Comparison of ENCODE assay signal across 8 mouse cellular contexts in the genomic region with DNA sequence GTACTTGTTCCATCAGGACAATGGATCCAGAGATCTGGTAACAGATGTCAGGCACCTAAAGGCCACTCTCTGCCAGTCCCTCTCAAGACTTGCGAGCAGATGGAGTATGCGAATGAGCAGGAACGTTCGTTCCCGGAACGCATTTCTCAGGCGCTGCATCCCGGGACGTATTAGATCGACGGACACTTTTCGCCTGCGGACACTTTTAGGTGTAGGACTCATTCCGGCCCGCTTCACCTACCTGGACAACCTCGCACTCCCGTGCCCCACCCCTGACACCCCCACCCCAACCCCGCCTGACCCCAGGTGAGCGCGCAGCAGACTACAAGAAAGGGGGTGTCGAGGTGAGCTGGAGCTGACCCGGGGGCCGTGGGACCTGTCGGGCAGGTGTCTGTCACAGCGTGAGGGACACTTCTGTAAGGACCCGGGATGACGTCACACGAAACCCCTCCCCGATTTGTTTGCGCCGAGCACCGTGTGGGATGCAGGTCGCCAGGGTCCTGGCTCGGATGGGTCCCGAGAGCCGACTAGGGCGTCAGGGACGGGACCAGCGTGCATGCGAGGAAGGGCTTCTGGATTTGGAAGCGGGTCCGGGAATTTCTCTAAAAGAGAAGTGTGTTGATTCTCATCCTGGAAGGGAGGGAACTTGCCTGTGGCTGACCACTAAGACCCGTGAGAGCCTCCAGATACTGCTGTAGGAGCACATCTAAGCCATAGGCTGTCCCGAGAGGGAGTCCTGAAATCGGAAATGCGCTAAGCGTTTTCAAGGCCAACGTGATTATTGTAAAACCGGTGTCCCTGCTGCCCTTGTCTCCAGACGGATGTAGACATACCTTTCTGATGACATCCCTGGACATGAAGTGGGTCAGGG. TPM values are rescaled to one million over a fixed set of nuclear protein-coding genes. Genes with fewer than 3 reads are reported as not detected.
DNase-seq lines count a peak whose midpoint lies in the region; ATAC-seq and TF ChIP-seq lines count a peak whose summit lies in the region.

A gene (plus strand): TSS at position 202 of the 871 bp plus-strand sequence.

- H3K4me2 ChIP-seq in kidney, embryonic 14.5 days (replicated peaks; ENCODE audit: low read depth, low read length), result peak within 1 kb of the TSS; percentile 77
- peak within 1 kb of the TSS; percentile 71 for H3K4me2 ChIP-seq in stomach, embryonic 16.5 days (ENCODE audit: low read depth, low read length)

- peaks cover 3% of the 10 kb centered on the region; the same call in 1 of the 2 replicates for H3K79me2 ChIP-seq in liver, adult 2 months (ENCODE audit: control insufficient read depth, insufficient read depth, low read length)

- peaks cover 22% of the 10 kb centered on the region for H3K27me3 ChIP-seq in heart, embryonic 10.5 days (ENCODE audit: insufficient read depth, poor library complexity, severe bottlenecking)
- 0 out of 2 replicates have a peak, but pooled peaks cover 2% of the 10 kb centered on the region for H3K27me3 ChIP-seq in kidney, embryonic 14.5 days (ENCODE audit: control insufficient read depth, insufficient read depth, low read length)
- H3K27me3 ChIP-seq in liver, adult 2 months (ENCODE audit: control insufficient read depth, insufficient read depth, low read length), result no peaks in the 10 kb centered on the region
- 0 out of 2 replicates have a peak, but pooled peaks cover 4% of the 10 kb centered on the region for H3K27me3 ChIP-seq in stomach, embryonic 16.5 days (ENCODE audit: control insufficient read depth, insufficient read depth, low read length)

- 2% methylated on average over 50 of the region's 50 CpGs for WGBS in bone marrow, adult 2 months
- WGBS in heart, embryonic 10.5 days, result 1% methylated on average over 50 of the region's 50 CpGs
- WGBS in kidney, embryonic 14.5 days, result 2% methylated on average over 50 of the region's 50 CpGs
- WGBS in liver, adult 2 months, result 1% methylated on average over 50 of the region's 50 CpGs
- under 1% methylated on average over 50 of the region's 50 CpGs for WGBS in stomach, embryonic 16.5 days

- peaks cover 8% of the 10 kb centered on the region for H3K36me3 ChIP-seq in heart, embryonic 10.5 days
- peaks cover 2% of the 10 kb centered on the region; the same call in 1 of the 2 replicates for H3K36me3 ChIP-seq in kidney, embryonic 14.5 days (ENCODE audit: control insufficient read depth, insufficient read depth, low read length)
- no peaks in the 10 kb centered on the region for H3K36me3 ChIP-seq in liver, adult 2 months (ENCODE audit: control insufficient read depth, insufficient read depth, low read length)
- no peaks in the 10 kb centered on the region for H3K36me3 ChIP-seq in stomach, embryonic 16.5 days (ENCODE audit: control insufficient read depth, insufficient read depth, low read length)

- no peaks in the 10 kb centered on the region; the same call in 1 of the 2 replicates for H3K4me1 ChIP-seq in bone marrow, adult 2 months (ENCODE audit: control insufficient read depth, insufficient read depth, low read length)
- peaks cover 17% of the 10 kb centered on the region for H3K4me1 ChIP-seq in heart, embryonic 10.5 days
- peaks cover 3% of the 10 kb centered on the region; the same call in 1 of the 2 replicates for H3K4me1 ChIP-seq in kidney, embryonic 14.5 days (ENCODE audit: control insufficient read depth, insufficient read depth, low read length)
- H3K4me1 ChIP-seq in liver, adult 2 months (ENCODE audit: control insufficient read depth, insufficient read depth, low read length), result peaks cover 3% of the 10 kb centered on the region
- H3K4me1 ChIP-seq in stomach, embryonic 16.5 days (ENCODE audit: control insufficient read depth, insufficient read depth, low read length), result 0 out of 2 replicates have a peak, but pooled peaks cover 3% of the 10 kb centered on the region

- no peak for TF ChIP-seq CTCF in bone marrow, adult 2 months (IDR thresholded peaks at IDR 0.05; ENCODE audit: control insufficient read depth, insufficient read depth, low read length)
- no peak for TF ChIP-seq CTCF in liver, adult 2 months (IDR thresholded peaks at IDR 0.05; ENCODE audit: low read depth, low read length)

- H3K27ac ChIP-seq in bone marrow, adult 2 months (ENCODE audit: control insufficient read depth, insufficient read depth, low read depth, low read length, poor library complexity), result no peak within 1 kb of the TSS
- peak within 1 kb of the TSS; percentile 89 for H3K27ac ChIP-seq in heart, embryonic 10.5 days
- H3K27ac ChIP-seq in kidney, embryonic 14.5 days (ENCODE audit: low read depth, low read length), result no peak within 1 kb of the TSS
- H3K27ac ChIP-seq in liver, adult 2 months (replicated peaks; ENCODE audit: insufficient read depth, low read depth, low read length), result no peak within 1 kb of the TSS; the same call in 1 of the 2 replicates
- 0 out of 2 replicates have a peak within 1 kb of the TSS, but pooled peaks have one; percentile 19 for H3K27ac ChIP-seq in stomach, embryonic 16.5 days (ENCODE audit: low read length)

- TF ChIP-seq POLR2A in bone marrow, adult 2 months (IDR thresholded peaks at IDR 0.05; ENCODE audit: borderline replicate concordance, control insufficient read depth, low read depth, low read length), result no peak
- TF ChIP-seq POLR2A in liver, adult 2 months (IDR thresholded peaks at IDR 0.05; ENCODE audit: extremely low read depth, insufficient read depth, low read length), result no peak

- peak; percentile 14; the same call in 1 of the 2 replicates for ATAC-seq in erythroblast, adult 5-6 weeks (replicated peaks; ENCODE audit: low FRiP score, poor library complexity, severe bottlenecking)
- peak; percentile 79 for ATAC-seq in kidney, embryonic 14.5 days (ENCODE audit: low FRiP score, low TSS enrichment)
- peak; percentile 73 for ATAC-seq in stomach, embryonic 16.5 days (ENCODE audit: insufficient read depth, low FRiP score)

- H3K9ac ChIP-seq in kidney, embryonic 14.5 days (ENCODE audit: low read depth, low read length), result peak within 1 kb of the TSS; percentile 85
- H3K9ac ChIP-seq in liver, adult 2 months (ENCODE audit: low read depth, low read length), result peak within 1 kb of the TSS; percentile 83
- H3K9ac ChIP-seq in stomach, embryonic 16.5 days (ENCODE audit: low read length), result peak within 1 kb of the TSS; percentile 91

- DNase-seq in CD4-positive, CD25-positive, alpha-beta regulatory T cell, adult 2 months (ENCODE audit: low read depth, low spot score), result peak; percentile 73
- peak; percentile 79 for DNase-seq in heart, embryonic 10.5 days (ENCODE audit: low spot score)
- peak; percentile 48 for DNase-seq in liver, adult 2 months (ENCODE audit: extremely low read depth, low read depth, low spot score)
- DNase-seq in naive thymus-derived CD4-positive, alpha-beta T cell, adult 2 months (ENCODE audit: low read depth), result peak; percentile 81

- H3K4me3 ChIP-seq in bone marrow, adult 2 months (replicated peaks; ENCODE audit: control insufficient read depth, low read depth, low read length), result peak within 1 kb of the TSS; percentile 79
- H3K4me3 ChIP-seq in heart, embryonic 10.5 days, result peak within 1 kb of the TSS; percentile 76
- peak within 1 kb of the TSS; percentile 92 for H3K4me3 ChIP-seq in kidney, embryonic 14.5 days (ENCODE audit: low read length)
- H3K4me3 ChIP-seq in liver, adult 2 months (ENCODE audit: insufficient read depth, low read depth, low read length), result peak within 1 kb of the TSS; percentile 94
- peak within 1 kb of the TSS; percentile 81 for H3K4me3 ChIP-seq in stomach, embryonic 16.5 days (replicated peaks; ENCODE audit: low read length)

- H3K9me3 ChIP-seq in heart, embryonic 10.5 days, result no peaks in the 10 kb centered on the region
- H3K9me3 ChIP-seq in kidney, embryonic 14.5 days (ENCODE audit: control insufficient read depth, low read length), result no peaks in the 10 kb centered on the region
- no peaks in the 10 kb centered on the region for H3K9me3 ChIP-seq in stomach, embryonic 16.5 days (replicated peaks; ENCODE audit: control insufficient read depth, low read length)

RNA-seq across cellular contexts. Expression of the gene that starts here (rescaled TPM):
- polyA plus RNA-seq in bone marrow, adult 2 months (2011; ENCODE audit: insufficient read depth, insufficient read length, low replicate concordance, missing spikeins), result 5.0 TPM in 2 replicates
- 3.3 TPM in 1 of 2 replicates, not detected in the other for total RNA-seq in erythroblast, adult 5-6 weeks (2015; ENCODE audit: low replicate concordance)
- 1.7 and 5.2 TPM in 2 replicates for total RNA-seq in erythroblast, adult 5-6 weeks (2017; ENCODE audit: low replicate concordance)
- polyA plus RNA-seq in heart, embryonic 10.5 days (2016; fragmentation: Nextera tagmentation; extraction: Ambion mirVana), result 17.3 and 19.8 TPM in 2 replicates
- polyA plus RNA-seq in kidney, embryonic 14.5 days (2014; fragmentation: Nextera tagmentation; extraction: Ambion mirVana), result 16.1 and 20.2 TPM in 2 replicates
- 12.8 and 13.7 TPM in 2 replicates for total RNA-seq in liver, adult 2 months (2014; rRNA removed)
- polyA plus RNA-seq in liver, adult 2 months (2012; rRNA removed), result 38.4 and 39.7 TPM in 2 replicates
- 20.1 and 20.9 TPM in 2 replicates for polyA plus RNA-seq in stomach, embryonic 16.5 days (2015; fragmentation: Nextera tagmentation; extraction: Ambion mirVana)

Comparison
In these comparisons a context has a peak if more than half of its experiments do, and no peak if none do; other contexts are left out.
1. H3K27ac ChIP-seq: peak in heart, embryonic 10.5 days (single experiment) and stomach, embryonic 16.5 days (single experiment); none in bone marrow, adult 2 months (single experiment), kidney, embryonic 14.5 days (single experiment) and liver, adult 2 months (single experiment).
2. ATAC-seq: peak in every context shown above with its lines; median percentile 79 in kidney, embryonic 14.5 days; 73 in stomach, embryonic 16.5 days; 14 in erythroblast, adult 5-6 weeks.
3. Peak in every context shown above with its lines, with median percentiles within 50 percentile points of each other: DNase-seq, H3K4me3 ChIP-seq and H3K9ac ChIP-seq.